Mouse (Mus musculus): ENCODE data around the gene Pgpep1. TPM values are rescaled to one million over a fixed set of nuclear protein-coding genes. Genes with fewer than 3 reads are reported as not detected.

Gene Pgpep1
- total RNA-seq, 2 experiments from 2014 or later, result 9.3 to 22.5 TPM

GRCm38 (mm10) chr8:70598283-70598682 lies 61.9 kb downstream of the Pgpep1 start:
- peak; percentile 76 for TF ChIP-seq CTCF (IDR thresholded peaks at IDR 0.05)
- H3K4me3 ChIP-seq, result peak overlapping the region; percentile 56
- intact Hi-C loops (cut with DNase I), result no loop called here
- DNase-seq, result peak; percentile 88
- H3K27ac ChIP-seq, result no peak overlapping the region

DNA sequence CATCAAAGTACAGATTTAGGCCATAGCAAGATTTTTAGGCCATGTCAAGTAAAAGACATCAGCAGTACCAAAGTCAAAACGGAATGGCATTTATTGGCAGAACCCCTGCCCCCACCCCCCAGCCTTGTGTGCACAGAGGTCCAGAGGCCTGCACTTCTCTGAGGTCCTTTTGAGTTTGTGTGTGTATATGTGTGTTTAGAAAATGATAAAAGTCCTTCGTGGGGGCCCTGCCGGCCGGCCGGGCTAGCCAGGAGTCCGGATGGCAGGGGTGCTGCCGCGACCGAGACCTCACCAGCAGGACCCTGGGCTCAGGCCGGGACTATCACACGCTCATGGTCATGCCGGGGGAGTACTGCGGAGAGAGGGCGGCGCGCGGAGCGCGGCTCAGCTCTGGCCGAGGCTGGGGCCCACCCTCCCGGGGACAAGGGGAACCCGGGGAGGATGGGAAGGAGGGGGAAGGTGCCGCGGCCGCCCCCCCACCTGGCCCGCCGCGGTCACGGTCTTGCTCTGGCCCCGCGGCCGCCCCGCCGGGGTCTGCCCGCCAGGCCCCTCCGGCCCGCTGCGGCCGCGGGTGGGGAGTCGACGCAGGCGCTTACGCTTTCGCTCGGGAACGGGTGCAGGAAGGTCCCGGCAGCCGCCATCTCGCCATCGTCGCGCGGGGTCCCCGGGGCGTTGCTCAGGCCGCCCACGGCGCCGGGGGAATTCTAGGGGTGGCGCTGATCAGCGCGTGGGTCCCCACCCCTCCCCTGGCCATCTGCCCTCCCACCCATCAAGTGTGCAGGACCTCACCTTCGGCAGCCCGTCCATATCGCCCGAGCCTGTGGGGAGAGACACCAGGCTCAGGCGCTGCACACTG lies 62.5 kb downstream of the Pgpep1 start:
- DNase-seq, result no peak
- intact Hi-C loops (cut with DNase I), result no loop called here
- peak overlapping the region; percentile 56 for H3K4me3 ChIP-seq
- no peak overlapping the region for H3K27ac ChIP-seq
- TF ChIP-seq CTCF (IDR thresholded peaks at IDR 0.05), result no peak

DNA sequence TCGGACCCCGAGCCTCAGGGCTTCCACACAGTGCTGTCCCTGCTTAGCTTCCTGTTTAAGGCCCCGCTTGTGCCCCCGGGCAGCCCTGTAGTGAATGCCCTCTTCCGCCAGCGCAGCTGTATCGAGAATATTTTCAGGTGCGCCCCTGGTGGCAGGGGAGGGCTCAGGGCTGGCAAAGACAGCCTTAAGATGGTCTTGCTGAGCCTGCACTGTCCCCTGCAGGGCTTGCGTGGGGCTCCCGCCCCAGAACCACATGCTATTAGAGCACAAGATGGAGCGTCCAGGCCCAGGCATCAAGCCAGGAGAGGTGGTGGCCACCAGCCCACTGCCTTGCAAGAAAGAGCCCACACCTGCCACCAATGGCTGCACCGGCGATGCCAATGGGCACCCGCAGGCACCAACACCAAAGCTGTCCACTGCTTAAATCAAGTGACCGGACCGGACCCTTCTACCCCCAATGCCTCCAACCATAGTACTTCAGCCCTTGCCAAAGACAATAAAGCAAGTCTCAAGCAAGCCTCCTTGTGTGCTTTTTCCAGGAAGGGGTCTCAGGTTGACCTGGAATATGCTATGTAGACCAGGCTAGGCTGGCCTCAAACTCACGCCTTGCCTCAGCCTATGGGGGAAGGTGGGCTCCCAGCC lies 63.3 kb downstream of the Pgpep1 start:
- intact Hi-C loops (cut with DNase I), result no loop called here
- DNase-seq, result no peak
- Histone ChIP-seq H3K4me3 (no peak overlapping the region), H3K27ac (no peak overlapping the region)
- no peak for TF ChIP-seq CTCF (IDR thresholded peaks at IDR 0.05)

Other genes with a start within 250 kb of the Pgpep1 start
- gene Crtc1, start 220.8 kb downstream of the Pgpep1 start, total RNA-seq (2021), result 1 to 10 TPM; 8.9 to 9.5 TPM
- 1 to 10 TPM; 6.7 to 8.5 TPM for gene Klhl26, start 183.4 kb downstream of the Pgpep1 start, total RNA-seq (2021)
- gene Tmem59l, start 173.0 kb downstream of the Pgpep1 start, total RNA-seq (2021), result not detected
- 1 to 10 TPM; 2.5 to 3.2 TPM for gene Crlf1, start 167.2 kb downstream of the Pgpep1 start, total RNA-seq (2021)
- gene Rex1bd, start 153.6 kb downstream of the Pgpep1 start, total RNA-seq (2021), result 100 to 1,000 TPM; 146 to 148 TPM
- 100 to 1,000 TPM; 777 to 924 TPM for gene Uba52, start 149.6 kb downstream of the Pgpep1 start, total RNA-seq (2021)
- gene Fkbp8, start 132.7 kb downstream of the Pgpep1 start, total RNA-seq (2021), result 100 to 1,000 TPM; 108 to 112 TPM
- gene Kxd1, start 132.4 kb downstream of the Pgpep1 start, total RNA-seq (2021), result 10 to 100 TPM; 70.4 to 83.9 TPM
- gene Ell, start 120.9 kb downstream of the Pgpep1 start, total RNA-seq (2021), result 10 to 100 TPM; 11.9 to 14.6 TPM
- 1 to 10 TPM; 3.2 to 4.3 TPM for gene Isyna1, start 66.0 kb downstream of the Pgpep1 start, total RNA-seq (2021)
- gene Ssbp4, start 51.5 kb downstream of the Pgpep1 start, total RNA-seq (2021), result 10 to 100 TPM in 1 of 2 experiments, 1 to 10 TPM in 1; 9.2 to 14.4 TPM
- gene Lrrc25, start 44.2 kb downstream of the Pgpep1 start, total RNA-seq (2021), result under 1 TPM; 0.42 to 0.48 TPM
- under 1 TPM in 1 of 2 experiments, not detected in 1; 0.28 TPM for gene Gdf15, start 27.9 kb downstream of the Pgpep1 start, total RNA-seq (2021)
- gene Lsm4, start 12.9 kb upstream of the Pgpep1 start, total RNA-seq (2021), result 10 to 100 TPM; 61.7 to 65.6 TPM
- 10 to 100 TPM; 35.5 to 54.5 TPM for gene Jund, start 38.6 kb upstream of the Pgpep1 start, total RNA-seq (2021)
- not detected for gene Iqcn, start 43.1 kb upstream of the Pgpep1 start, total RNA-seq (2021)
- not detected for gene Gm3336, start 58.2 kb upstream of the Pgpep1 start, total RNA-seq (2021)
- 1 to 10 TPM; 2.4 to 3.0 TPM for gene Pde4c, start 63.3 kb upstream of the Pgpep1 start, total RNA-seq (2021)
- gene Rab3a, start 94.3 kb upstream of the Pgpep1 start, total RNA-seq (2021), result 10 to 100 TPM; 31.9 to 39.8 TPM
- gene Mpv17l2, start 100.6 kb upstream of the Pgpep1 start, total RNA-seq (2021), result 10 to 100 TPM; 21.0 to 22.8 TPM
- gene Pik3r2, start 116.3 kb upstream of the Pgpep1 start, total RNA-seq (2021), result 10 to 100 TPM; 13.9 to 16.2 TPM
- gene Mast3, start 144.7 kb upstream of the Pgpep1 start, total RNA-seq (2021), result 1 to 10 TPM; 2.7 to 3.6 TPM
- not detected for gene Il12rb1, start 148.1 kb upstream of the Pgpep1 start, total RNA-seq (2021)
- 100 to 1,000 TPM in 1 of 2 experiments, 10 to 100 TPM in 1; 66.5 to 182 TPM for gene Arrdc2, start 179.3 kb upstream of the Pgpep1 start, total RNA-seq (2021)
- gene Kcnn1, start 202.9 kb upstream of the Pgpep1 start, total RNA-seq (2021), result 10 to 100 TPM; 18.1 to 21.5 TPM
- 10 to 100 TPM; 65.6 to 73.1 TPM for gene Ccdc124, start 213.5 kb upstream of the Pgpep1 start, total RNA-seq (2021)
- gene Slc5a5, start 232.4 kb upstream of the Pgpep1 start, total RNA-seq (2021), result not detected
- 1,000 to 10,000 TPM in 1 of 2 experiments, 100 to 1,000 TPM in 1; 932 to 1,039 TPM for gene Rpl18a, start 237.0 kb upstream of the Pgpep1 start, total RNA-seq (2021)
- 10 to 100 TPM; 10.6 to 11.2 TPM for gene Map1s, start 245.5 kb upstream of the Pgpep1 start, total RNA-seq (2021)